Mouse (Mus musculus): Measurements from ENCODE around the gene Esp24. TPM values are rescaled to one million over a fixed set of nuclear protein-coding genes. Genes with fewer than 3 reads are reported as not detected.

Esp24 gene
- total and polyA plus RNA-seq, 3 experiments, result not detected

- H3K4me1 ChIP-seq (ENCODE audit: control insufficient read depth in 1 of 2, insufficient read depth in 2 of 2), result no peaks in the 10 kb centered on the region
- H3K4me3 ChIP-seq (replicated peaks in 1 of 3; ENCODE audit: low read depth in 2 of 3, low read length in 2 of 3, poor library complexity in 1 of 3), result no peak overlapping the region
- dilution Hi-C loops (cut with MboI; ENCODE audit: extremely low pct_ligation_motif_present, extremely low pct_unique_long_range_greater_than_20kb, low sequenced_read_pairs), result no loop called here
- H3K9ac ChIP-seq (ENCODE audit: insufficient read depth, low read depth), result no peak overlapping the region
- TF ChIP-seq NELFE (IDR thresholded peaks at IDR 0.05; ENCODE audit: low read depth, low read length) (no peak), ZNF384 (IDR thresholded peaks at IDR 0.05; ENCODE audit: low read depth, low read length) (no peak), ETS1 (conservative IDR thresholded peaks at IDR 0.05; ENCODE audit: low read depth, low read length) (no peak), SMC3 (IDR thresholded peaks at IDR 0.05; ENCODE audit: low read depth, low read length) (no peak), KAT2A (IDR thresholded peaks at IDR 0.05; ENCODE audit: insufficient replicate concordance, low read length) (no peak), NRF1 (IDR thresholded peaks at IDR 0.05; ENCODE audit: low read depth, low read length) (no peak), MYC (IDR thresholded peaks at IDR 0.05; ENCODE audit: low read depth, low read length) (no peak), MEF2A (IDR thresholded peaks at IDR 0.05; ENCODE audit: borderline replicate concordance, low read depth, low read length) (no peak), BHLHE40 (IDR thresholded peaks at IDR 0.05; ENCODE audit: low read depth, low read length) (no peak), CTCF (conservative IDR thresholded peaks at IDR 0.05 in 1 of 2, IDR thresholded peaks at IDR 0.05 in 1 of 2; ENCODE audit: low read depth in 2 of 2, low read length in 2 of 2) (no peak), MAFK (IDR thresholded peaks at IDR 0.05; ENCODE audit: insufficient replicate concordance, low read length) (no peak), UBTF (IDR thresholded peaks at IDR 0.05; ENCODE audit: low read depth, low read length) (no peak), SIN3A (IDR thresholded peaks at IDR 0.05; ENCODE audit: low read length) (no peak), PAX5 (IDR thresholded peaks at IDR 0.05; ENCODE audit: low read length) (no peak)
- H3K27me3 ChIP-seq (replicated peaks), result no peaks in the 10 kb centered on the region
- no peak overlapping the region for H3K4me2 ChIP-seq (ENCODE audit: insufficient read depth, low read depth, poor library complexity, severe bottlenecking)
- H3K27ac ChIP-seq (ENCODE audit: insufficient read depth, low read depth), result no peak overlapping the region
- no peak for DNase-seq (ENCODE audit: extremely low read depth)
- no peaks in the 10 kb centered on the region for H3K36me3 ChIP-seq (replicated peaks in 1 of 2; ENCODE audit: control insufficient read depth in 1 of 2, insufficient read depth in 1 of 2, low read length in 1 of 2)
- no peaks in the 10 kb centered on the region for H3K79me2 ChIP-seq (replicated peaks; ENCODE audit: control insufficient read depth, extremely low read depth, insufficient read depth, poor library complexity, severe bottlenecking)
- H3K9me3 ChIP-seq (replicated peaks; ENCODE audit: low read length), result peaks cover 13% of the 10 kb centered on the region
- in situ Hi-C loops (cut with MboI; ENCODE audit: low pct_ligation_motif_present, low pct_unique_long_range_greater_than_20kb, low sequenced_read_pairs), result no loop called here
Observed at GRCm38 (mm10) chr17:39063641-39064040, 27.1 kb downstream of the Esp24 start.

- no peak within 1 kb of the TSS for H3K4me3 ChIP-seq (replicated peaks in 1 of 3; ENCODE audit: low read depth in 2 of 3, low read length in 2 of 3, poor library complexity in 1 of 3)
- H3K4me1 ChIP-seq (ENCODE audit: control insufficient read depth in 1 of 2, insufficient read depth in 2 of 2), result no peaks in the 10 kb centered on the region
- no peaks in the 10 kb centered on the region for H3K27me3 ChIP-seq (replicated peaks)
- no peak for DNase-seq (ENCODE audit: extremely low read depth)
- TF ChIP-seq ZMIZ1 (IDR thresholded peaks at IDR 0.05; ENCODE audit: low read depth, low read length) (no peak), EP300 (IDR thresholded peaks at IDR 0.05; ENCODE audit: low read length) (no peak), MAX (IDR thresholded peaks at IDR 0.05; ENCODE audit: low read length) (no peak), SMC3 (IDR thresholded peaks at IDR 0.05; ENCODE audit: low read depth, low read length) (no peak), NELFE (IDR thresholded peaks at IDR 0.05; ENCODE audit: low read depth, low read length) (no peak), ZC3H11A (IDR thresholded peaks at IDR 0.05; ENCODE audit: low read depth, low read length) (no peak), MEF2A (IDR thresholded peaks at IDR 0.05; ENCODE audit: borderline replicate concordance, low read depth, low read length) (no peak), TBP (conservative IDR thresholded peaks at IDR 0.05; ENCODE audit: low read depth, low read length) (no peak), ELF1 (IDR thresholded peaks at IDR 0.05; ENCODE audit: low read depth, low read length) (no peak), BHLHE40 (IDR thresholded peaks at IDR 0.05; ENCODE audit: low read depth, low read length) (no peak), IRF4 (IDR thresholded peaks at IDR 0.05; ENCODE audit: low read depth, low read length) (no peak), POLR2AphosphoS2 (IDR thresholded peaks at IDR 0.05; ENCODE audit: low read depth, low read length) (no peak), USF2 (conservative IDR thresholded peaks at IDR 0.05; ENCODE audit: low read depth, low read length) (no peak), SIN3A (IDR thresholded peaks at IDR 0.05; ENCODE audit: low read length) (no peak), USF1 (IDR thresholded peaks at IDR 0.05; ENCODE audit: low read depth, low read length) (no peak)
- no peak within 1 kb of the TSS for H3K27ac ChIP-seq (ENCODE audit: insufficient read depth, low read depth)
- H3K79me2 ChIP-seq (replicated peaks; ENCODE audit: control insufficient read depth, extremely low read depth, insufficient read depth, poor library complexity, severe bottlenecking), result no peaks in the 10 kb centered on the region
- no peaks in the 10 kb centered on the region for H3K36me3 ChIP-seq (replicated peaks in 1 of 2; ENCODE audit: control insufficient read depth in 1 of 2, insufficient read depth in 1 of 2, low read length in 1 of 2)
- H3K4me2 ChIP-seq (ENCODE audit: insufficient read depth, low read depth, poor library complexity, severe bottlenecking), result no peak within 1 kb of the TSS
- dilution Hi-C loops (cut with MboI; ENCODE audit: extremely low pct_ligation_motif_present, extremely low pct_unique_long_range_greater_than_20kb, low sequenced_read_pairs) (no loop called here), in situ Hi-C loops (cut with MboI; ENCODE audit: low pct_ligation_motif_present, low pct_unique_long_range_greater_than_20kb, low sequenced_read_pairs) (no loop called here)
- H3K9me3 ChIP-seq (replicated peaks; ENCODE audit: low read length), result peaks cover 18% of the 10 kb centered on the region
- no peak within 1 kb of the TSS for H3K9ac ChIP-seq (ENCODE audit: insufficient read depth, low read depth)
Observed at GRCm38 (mm10) chr17:39076937-39077336, 40.4 kb downstream of the Esp24 start, which contains the start of gene Esp23. Esp23 (minus strand) TSS chr17:39077037.

All from CH12.LX (cell line).